Mouse (Mus musculus) liver, embryonic 13.5 days (tissue): ENCODE measurements around the gene Vmn1r196. TPM values are rescaled to one million over a fixed set of nuclear protein-coding genes. Genes with fewer than 3 reads are reported as not detected.

ENCODE experiments used
- polyA plus RNA-seq: library from polyadenylated mRNA; unstranded; fragments of >200 nt; fragmentation: Nextera tagmentation; extraction: Ambion mirVana; gene quantifications from 2 replicates; pipeline ENCODE4 v1.2.1, GENCODE M21; 2015

Gene Vmn1r196
- polyA plus RNA-seq, 1 experiment from 2014 or later, result not detected

Other genes starting within 250 kb of the Vmn1r196 start
- 38.8 and 52.6 TPM in 2 replicates for gene Hist1h4i, start 248.6 kb upstream of the Vmn1r196 start, polyA plus RNA-seq
- gene Hist1h2ag, start 247.0 kb upstream of the Vmn1r196 start, polyA plus RNA-seq, result 17.9 and 18.6 TPM in 2 replicates
- 11.6 and 16.7 TPM in 2 replicates for gene Hist1h2bj, start 246.7 kb upstream of the Vmn1r196 start, polyA plus RNA-seq
- gene Vmn1r188, start 205.5 kb upstream of the Vmn1r196 start, polyA plus RNA-seq, result not detected in 2 replicates
- gene Vmn1r189, start 184.1 kb upstream of the Vmn1r196 start, polyA plus RNA-seq, result not detected in 2 replicates
- gene Vmn1r191, start 106.0 kb upstream of the Vmn1r196 start, polyA plus RNA-seq, result not detected in 2 replicates
- not detected in 2 replicates for gene Vmn1r192, start 98.8 kb upstream of the Vmn1r196 start, polyA plus RNA-seq
- not detected in 2 replicates for gene Vmn1r193, start 66.8 kb upstream of the Vmn1r196 start, polyA plus RNA-seq
- gene Vmn1r194, start 45.7 kb upstream of the Vmn1r196 start, polyA plus RNA-seq, result not detected in 2 replicates
- gene Vmn1r195, start 19.4 kb upstream of the Vmn1r196 start, polyA plus RNA-seq, result not detected in 2 replicates
- not detected in 2 replicates for gene Vmn1r197, start 34.7 kb downstream of the Vmn1r196 start, polyA plus RNA-seq
- not detected in 2 replicates for gene Vmn1r198, start 60.4 kb downstream of the Vmn1r196 start, polyA plus RNA-seq
- not detected in 2 replicates for gene Vmn1r199, start 89.9 kb downstream of the Vmn1r196 start, polyA plus RNA-seq
- gene Vmn1r200, start 100.5 kb downstream of the Vmn1r196 start, polyA plus RNA-seq, result not detected in 2 replicates
- not detected in 2 replicates for gene Vmn1r201, start 182.0 kb downstream of the Vmn1r196 start, polyA plus RNA-seq
- gene Vmn1r202, start 215.5 kb downstream of the Vmn1r196 start, polyA plus RNA-seq, result not detected in 2 replicates
- not detected in 2 replicates for gene Vmn1r203, start 228.2 kb downstream of the Vmn1r196 start, polyA plus RNA-seq